Mouse (Mus musculus): Measurements from ENCODE around the gene Mdh2. TPM values are rescaled to one million over a fixed set of nuclear protein-coding genes. Genes with fewer than 3 reads are reported as not detected.

Gene Mdh2
- 211 and 224 TPM in 2 replicates for polyA plus RNA-seq (2012; rRNA removed)
- polyA plus RNA-seq (2014; fragmentation: Nextera tagmentation; extraction: Ambion mirVana): 307 and 326 TPM in 2 replicates

DNA sequence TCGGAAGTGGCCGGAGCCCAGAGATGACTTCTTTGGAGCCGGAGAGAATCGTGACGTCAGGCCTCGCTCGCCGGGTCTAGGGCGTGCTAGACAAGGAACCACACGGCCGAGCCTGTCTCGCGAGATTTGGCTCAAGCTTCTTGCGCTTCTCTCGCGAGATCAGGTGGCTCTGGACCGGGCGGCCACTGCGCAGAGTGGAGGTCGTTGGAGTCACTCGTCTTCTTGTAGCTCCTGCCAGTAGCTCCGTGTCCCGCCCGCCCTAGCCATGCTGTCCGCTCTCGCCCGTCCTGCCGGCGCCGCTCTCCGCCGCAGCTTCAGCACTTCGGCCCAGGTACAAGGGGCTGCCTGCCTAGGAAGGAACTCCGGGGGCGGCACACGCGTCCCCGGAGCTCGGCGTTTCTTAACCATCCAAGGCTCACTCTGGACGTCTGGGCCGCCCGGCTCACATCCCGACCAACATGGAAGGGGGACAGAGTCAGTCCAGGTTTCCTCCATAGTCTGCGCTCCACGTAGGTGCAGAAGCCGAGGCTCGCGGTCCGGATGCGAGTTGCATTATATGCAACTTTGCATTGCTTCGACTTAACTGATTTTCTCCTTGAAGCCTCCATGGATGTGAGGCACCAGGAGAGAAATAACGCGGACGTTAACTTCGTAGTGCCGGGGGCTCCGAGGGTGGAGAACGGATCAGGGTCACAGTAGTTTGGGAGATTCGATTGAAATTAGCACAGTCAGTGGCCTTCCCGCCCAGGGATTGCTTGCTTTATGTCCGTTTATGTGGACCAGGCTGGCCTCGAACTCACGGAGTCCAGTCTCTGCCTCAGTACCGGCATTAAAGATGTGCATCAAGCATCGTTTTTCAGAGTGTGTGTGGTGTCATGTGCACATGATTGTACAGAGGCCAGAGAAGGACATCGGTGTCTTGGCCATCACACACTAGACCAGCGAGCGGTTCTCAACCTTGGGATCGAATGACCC, at the start of gene Mdh2:
TSS of gene Mdh2 (plus strand) at position 10 of the 975 bp plus-strand sequence.
- Histone ChIP-seq H3K4me2 (ENCODE audit: low read depth) (peak within 1 kb of the TSS; percentile 96), H3K4me3 (ENCODE audit: insufficient read depth in 1 of 2, low read depth in 2 of 2, low read length in 2 of 2) (peak within 1 kb of the TSS; percentile 70 to 90), H3K27ac (peak within 1 kb of the TSS; percentile 64), H3K9ac (replicated peaks) (peak within 1 kb of the TSS; percentile 92), H3K36me3 (replicated peaks; ENCODE audit: control insufficient read depth, insufficient read depth, low read depth) (peaks cover 12% of the 10 kb centered on the region), H3K9me3 (ENCODE audit: control insufficient read depth, low read length) (no peaks in the 10 kb centered on the region), H3K4me1 (replicated peaks; ENCODE audit: control insufficient read depth in 2 of 2, insufficient read depth in 2 of 2, low read length in 1 of 2) (peaks cover 13 to 25% of the 10 kb centered on the region in 2 experiments), H3K27me3 (ENCODE audit: control insufficient read depth, insufficient read depth, low read length) (no peaks in the 10 kb centered on the region)
- TF ChIP-seq CTCF (IDR thresholded peaks at IDR 0.05; ENCODE audit: low read depth) (no peak; the same call in 1 of the 2 replicates), EP300 (IDR thresholded peaks at IDR 0.05; ENCODE audit: low read depth) (peak; percentile 94)
- under 1% methylated on average over 70 of the region's 70 CpGs for WGBS (ENCODE audit: insufficient replicate concordance)
- ATAC-seq (ENCODE audit: insufficient read depth) (peak; percentile 95), DNase-seq (ENCODE audit: low read depth in 3 of 3, low spot score in 3 of 3) (peak; percentile 100)

DNA sequence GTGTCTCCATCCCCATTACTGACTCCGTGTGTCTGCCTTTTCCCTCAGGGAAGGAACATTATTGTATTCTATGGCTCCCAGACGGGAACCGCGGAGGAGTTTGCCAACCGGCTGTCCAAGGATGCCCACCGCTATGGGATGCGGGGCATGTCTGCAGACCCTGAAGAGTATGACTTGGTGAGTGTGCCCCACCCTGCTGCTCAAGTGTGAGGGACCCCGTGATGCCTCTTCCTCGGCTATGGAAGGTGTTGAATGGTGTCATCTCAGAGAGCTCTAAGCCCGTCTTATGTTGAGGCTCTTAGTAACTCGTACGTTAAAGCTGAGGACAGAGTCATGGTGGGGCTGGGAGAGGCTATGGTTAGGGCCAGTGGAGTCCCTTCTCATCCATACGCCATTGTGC, 48.9 kb upstream of the Mdh2 start:
- no peak overlapping the region for H3K4me3 ChIP-seq (ENCODE audit: insufficient read depth in 1 of 2, low read depth in 2 of 2, low read length in 2 of 2)
- peaks cover 4% of the 10 kb centered on the region for H3K36me3 ChIP-seq (replicated peaks; ENCODE audit: control insufficient read depth, insufficient read depth, low read depth)
- no peaks in the 10 kb centered on the region for H3K4me1 ChIP-seq (replicated peaks; ENCODE audit: control insufficient read depth in 2 of 2, insufficient read depth in 2 of 2, low read length in 1 of 2)
- ATAC-seq (ENCODE audit: insufficient read depth) (no peak), DNase-seq (ENCODE audit: low read depth in 3 of 3, low spot score in 3 of 3) (no peak)
- H3K9ac ChIP-seq (replicated peaks): no peak overlapping the region
- WGBS (ENCODE audit: insufficient replicate concordance): 83% methylated on average over 13 of the region's 13 CpGs
- H3K9me3 ChIP-seq (ENCODE audit: control insufficient read depth, low read length): no peaks in the 10 kb centered on the region
- H3K27ac ChIP-seq: no peak overlapping the region
- no peak overlapping the region for H3K4me2 ChIP-seq (ENCODE audit: low read depth)
- H3K27me3 ChIP-seq (ENCODE audit: control insufficient read depth, insufficient read depth, low read length): no peaks in the 10 kb centered on the region
- TF ChIP-seq CTCF (IDR thresholded peaks at IDR 0.05; ENCODE audit: low read depth) (no peak), EP300 (IDR thresholded peaks at IDR 0.05; ENCODE audit: low read depth) (no peak)

DNA sequence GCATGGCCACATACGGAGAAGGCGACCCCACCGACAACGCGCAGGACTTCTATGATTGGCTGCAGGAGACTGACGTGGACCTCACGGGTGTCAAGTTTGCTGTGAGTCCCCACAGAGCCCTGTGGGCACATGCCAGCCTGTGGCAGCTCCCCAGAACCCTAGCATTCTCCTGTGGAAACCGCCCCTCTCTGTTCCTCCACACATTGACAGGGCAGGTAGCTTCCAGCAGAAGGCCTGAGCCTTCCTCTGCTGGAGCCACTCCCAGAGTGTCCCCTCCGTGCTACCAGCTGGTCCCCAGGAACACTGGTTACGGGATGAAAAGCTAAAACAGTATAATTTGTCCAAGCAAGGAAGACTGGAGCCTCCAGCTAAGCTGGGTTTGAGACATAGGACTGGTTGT, 48.0 kb upstream of the Mdh2 start:
- no peak overlapping the region for H3K4me2 ChIP-seq (ENCODE audit: low read depth)
- H3K9me3 ChIP-seq (ENCODE audit: control insufficient read depth, low read length): no peaks in the 10 kb centered on the region
- H3K27me3 ChIP-seq (ENCODE audit: control insufficient read depth, insufficient read depth, low read length): no peaks in the 10 kb centered on the region
- ATAC-seq (ENCODE audit: insufficient read depth) (no peak), DNase-seq (ENCODE audit: low read depth in 3 of 3, low spot score in 3 of 3) (no peak)
- 85% methylated on average over 10 of the region's 10 CpGs for WGBS (ENCODE audit: insufficient replicate concordance)
- H3K9ac ChIP-seq (replicated peaks): no peak overlapping the region
- no peaks in the 10 kb centered on the region for H3K4me1 ChIP-seq (replicated peaks; ENCODE audit: control insufficient read depth in 2 of 2, insufficient read depth in 2 of 2, low read length in 1 of 2)
- TF ChIP-seq CTCF (IDR thresholded peaks at IDR 0.05; ENCODE audit: low read depth) (no peak), EP300 (IDR thresholded peaks at IDR 0.05; ENCODE audit: low read depth) (no peak)
- no peak overlapping the region for H3K27ac ChIP-seq
- peaks cover 7% of the 10 kb centered on the region for H3K36me3 ChIP-seq (replicated peaks; ENCODE audit: control insufficient read depth, insufficient read depth, low read depth)
- H3K4me3 ChIP-seq (ENCODE audit: insufficient read depth in 1 of 2, low read depth in 2 of 2, low read length in 2 of 2): no peak overlapping the region

DNA sequence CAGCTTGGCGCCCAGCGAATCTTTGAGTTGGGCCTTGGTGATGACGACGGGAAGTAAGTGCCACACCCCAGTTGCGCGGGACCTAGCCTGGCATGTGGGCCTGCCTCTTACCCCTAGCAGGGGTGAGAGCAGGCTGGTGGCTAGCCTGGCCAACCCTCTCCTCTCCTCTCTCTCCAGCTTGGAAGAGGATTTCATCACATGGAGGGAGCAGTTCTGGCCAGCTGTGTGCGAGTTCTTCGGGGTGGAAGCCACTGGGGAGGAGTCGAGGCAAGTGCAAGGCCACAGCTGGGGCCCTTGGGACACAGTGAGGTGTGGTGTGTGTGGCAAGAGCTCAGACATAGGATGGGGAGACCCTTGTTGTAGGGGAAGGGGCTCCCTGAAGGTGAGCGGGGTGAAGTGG, 47.4 kb upstream of the Mdh2 start:
- TF ChIP-seq CTCF (IDR thresholded peaks at IDR 0.05; ENCODE audit: low read depth): no peak
- TF ChIP-seq EP300 (IDR thresholded peaks at IDR 0.05; ENCODE audit: low read depth): no peak
- Histone ChIP-seq H3K27me3 (ENCODE audit: control insufficient read depth, insufficient read depth, low read length) (no peaks in the 10 kb centered on the region), H3K4me2 (ENCODE audit: low read depth) (no peak overlapping the region), H3K9me3 (ENCODE audit: control insufficient read depth, low read length) (no peaks in the 10 kb centered on the region), H3K4me3 (ENCODE audit: insufficient read depth in 1 of 2, low read depth in 2 of 2, low read length in 2 of 2) (no peak overlapping the region), H3K27ac (no peak overlapping the region), H3K9ac (replicated peaks) (no peak overlapping the region), H3K4me1 (replicated peaks; ENCODE audit: control insufficient read depth in 2 of 2, insufficient read depth in 2 of 2, low read length in 1 of 2) (no peaks in the 10 kb centered on the region), H3K36me3 (replicated peaks; ENCODE audit: control insufficient read depth, insufficient read depth, low read depth) (peaks cover 7% of the 10 kb centered on the region)
- DNase-seq (ENCODE audit: low read depth in 3 of 3, low spot score in 3 of 3): no peak
- no peak for ATAC-seq (ENCODE audit: insufficient read depth)
- 86% methylated on average over 10 of the region's 10 CpGs for WGBS (ENCODE audit: insufficient replicate concordance)

DNA sequence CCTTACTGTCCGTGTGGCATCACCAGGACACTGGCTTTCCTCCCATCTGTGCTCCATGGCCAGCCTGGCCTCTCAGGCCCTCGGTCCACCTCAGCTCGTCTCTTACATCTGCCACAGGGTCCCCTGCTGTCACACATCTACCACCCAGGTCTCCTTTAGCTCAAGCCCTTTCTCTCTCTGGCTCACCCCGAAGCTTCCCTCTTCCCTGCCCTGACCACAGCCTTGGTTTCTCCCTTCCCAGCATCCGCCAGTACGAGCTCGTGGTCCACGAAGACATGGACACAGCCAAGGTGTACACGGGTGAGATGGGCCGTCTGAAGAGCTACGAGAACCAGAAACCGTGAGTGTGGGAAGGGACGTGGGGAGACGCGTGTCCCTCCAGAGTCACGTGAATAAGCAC, 47.0 kb upstream of the Mdh2 start:
- WGBS (ENCODE audit: insufficient replicate concordance): 82% methylated on average over 16 of the region's 16 CpGs
- no peak for DNase-seq (ENCODE audit: low read depth in 3 of 3, low spot score in 3 of 3)
- Histone ChIP-seq H3K4me1 (replicated peaks; ENCODE audit: control insufficient read depth in 2 of 2, insufficient read depth in 2 of 2, low read length in 1 of 2) (no peaks in the 10 kb centered on the region), H3K9me3 (ENCODE audit: control insufficient read depth, low read length) (no peaks in the 10 kb centered on the region), H3K27ac (no peak overlapping the region), H3K36me3 (replicated peaks; ENCODE audit: control insufficient read depth, insufficient read depth, low read depth) (peaks cover 7% of the 10 kb centered on the region), H3K27me3 (ENCODE audit: control insufficient read depth, insufficient read depth, low read length) (no peaks in the 10 kb centered on the region), H3K9ac (replicated peaks) (no peak overlapping the region), H3K4me2 (ENCODE audit: low read depth) (no peak overlapping the region), H3K4me3 (ENCODE audit: insufficient read depth in 1 of 2, low read depth in 2 of 2, low read length in 2 of 2) (no peak overlapping the region)
- no peak for ATAC-seq (ENCODE audit: insufficient read depth)
- TF ChIP-seq EP300 (IDR thresholded peaks at IDR 0.05; ENCODE audit: low read depth): no peak
- no peak for TF ChIP-seq CTCF (IDR thresholded peaks at IDR 0.05; ENCODE audit: low read depth)
